Mouse (Mus musculus) heart, adult 18-20 months (tissue): ENCODE data around the gene Olfr183. TPM values are rescaled to one million over a fixed set of nuclear protein-coding genes. Genes with fewer than 3 reads are reported as not detected.
"Not testable (repeated sequence)": the region's sequence is repeated elsewhere in the genome, so short reads cannot be mapped to it uniquely, and the experiment has no call there.

ENCODE experiments used
- DNase-seq, 2 experiments: peaks; one replicate each; pipeline ENCODE4 v3.0.0; 2021 to 2022; ENCODE audit warnings: mixed read lengths in 1 of 2
- long read RNA-seq, 2 experiments: library from polyadenylated mRNA; stranded (forward); transcript quantifications; one replicate each; pipeline ENCODE4 v2.0.0; 2021
- total RNA-seq, 2 experiments: library from RNA; stranded (reverse); gene quantifications; 2 replicates each; pipeline ENCODE4 v1.2.3; 2021

Olfr183 gene
- not detected for total RNA-seq
- long read RNA-seq, experiment 1, result 0 reads
- long read RNA-seq, experiment 2, result 0 reads

DNA sequence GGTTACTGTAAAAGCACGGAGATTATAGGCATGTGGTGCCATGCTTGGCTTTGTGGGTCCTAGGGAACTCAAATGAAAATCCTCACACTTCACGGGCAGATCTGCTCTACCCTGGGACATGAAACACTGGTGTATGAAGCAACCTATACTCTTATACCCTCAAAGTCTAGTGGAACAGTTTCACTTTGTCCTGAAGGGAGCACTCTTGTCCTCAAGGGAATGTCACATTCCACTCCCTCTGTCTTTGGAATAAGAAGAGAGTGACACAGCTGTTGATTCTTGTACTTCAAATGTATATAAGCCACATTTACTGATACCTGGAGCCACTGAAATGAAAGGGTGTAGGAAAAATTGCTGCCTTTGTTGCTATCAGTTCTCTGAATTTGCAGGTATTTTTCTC, at the start of gene Olfr183:
Gene Olfr183, plus strand, starts transcription at position 301 of the 400 bp plus-strand sequence.
- DNase-seq, result no peak

GRCm38 (mm10) chr16:59007146-59007545, 12.0 kb downstream of the Olfr183 start:
- no peak for DNase-seq

DNA sequence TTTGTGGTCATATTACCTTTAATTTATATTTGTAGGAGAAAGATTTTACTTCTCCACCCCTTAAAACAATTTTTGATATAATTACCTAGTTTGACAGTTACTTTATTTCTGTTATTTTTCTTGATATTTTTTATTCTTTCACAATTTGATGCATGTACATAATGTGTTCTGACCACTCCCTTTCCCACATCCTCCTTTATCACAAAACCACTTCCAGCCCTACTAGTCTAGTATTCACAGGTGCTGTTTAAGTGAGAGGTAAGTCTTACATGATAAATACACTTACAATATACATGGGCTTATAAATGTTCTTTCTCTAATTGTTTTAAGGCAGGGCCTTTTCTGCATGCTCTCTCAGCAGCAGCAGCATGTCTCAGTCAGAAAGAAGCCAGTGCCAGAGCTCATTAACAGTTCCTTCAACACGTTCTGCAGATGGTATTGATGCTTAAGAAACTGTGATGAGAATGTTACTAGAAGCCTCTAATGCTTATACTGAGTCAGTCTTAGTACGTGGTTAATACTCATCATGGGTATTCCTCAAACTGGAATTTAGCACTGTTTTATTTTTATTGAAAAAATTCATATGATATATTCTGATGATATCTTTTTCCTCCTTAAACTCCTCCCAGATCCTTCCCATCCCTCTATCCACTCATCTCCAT, 18.3 kb downstream of the Olfr183 start:
- DNase-seq, result no peak

DNA sequence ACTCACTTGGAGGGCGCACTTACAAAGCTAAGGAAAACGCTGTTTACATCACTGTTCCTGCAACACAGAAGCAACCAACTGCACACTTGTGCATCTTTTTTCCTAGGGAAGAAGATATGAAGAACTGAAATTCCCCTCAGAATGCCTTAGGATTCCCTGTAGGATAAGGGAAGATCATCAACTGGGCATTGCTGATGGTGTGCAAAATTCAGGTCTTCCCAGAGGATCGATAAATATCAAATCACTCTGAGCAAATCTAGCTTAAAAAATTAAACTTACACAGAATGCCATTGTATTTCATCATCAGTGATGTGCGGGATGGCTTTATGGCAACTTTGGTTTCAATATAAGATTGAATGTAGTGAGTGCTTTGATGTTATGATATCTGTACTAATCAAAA, 35.0 kb downstream of the Olfr183 start, which contains the start of gene Olfr186:
Gene Olfr186, minus strand, starts transcription at position 101 of the 400 bp plus-strand sequence.
- DNase-seq, result no peak

GRCm38 (mm10) chr16:59039710-59040109, 44.6 kb downstream of the Olfr183 start, which contains the start of gene Olfr187:
TSS of gene Olfr187 (minus strand) at chr16:59039767.
- no peak for DNase-seq

DNA sequence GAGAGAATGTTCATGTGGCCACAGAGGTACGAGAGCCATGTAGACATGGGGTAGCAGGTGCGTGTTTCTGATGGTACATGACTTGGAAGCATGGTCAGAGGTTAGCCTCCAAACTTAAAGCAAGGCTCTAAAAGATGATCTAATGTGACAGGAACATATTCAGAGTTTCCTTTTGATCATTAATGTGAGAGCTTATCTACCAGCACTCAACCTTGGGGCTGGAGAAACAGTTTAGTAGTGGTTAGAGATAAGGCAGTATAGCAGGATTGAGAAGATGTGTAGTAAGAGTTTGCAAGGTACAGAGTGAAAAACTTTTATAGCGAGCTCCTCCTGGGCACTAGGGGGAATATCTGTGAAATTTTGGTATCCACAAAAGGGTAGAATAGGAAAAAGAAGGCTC, 50.7 kb downstream of the Olfr183 start:
- DNase-seq, result no peak

DNA sequence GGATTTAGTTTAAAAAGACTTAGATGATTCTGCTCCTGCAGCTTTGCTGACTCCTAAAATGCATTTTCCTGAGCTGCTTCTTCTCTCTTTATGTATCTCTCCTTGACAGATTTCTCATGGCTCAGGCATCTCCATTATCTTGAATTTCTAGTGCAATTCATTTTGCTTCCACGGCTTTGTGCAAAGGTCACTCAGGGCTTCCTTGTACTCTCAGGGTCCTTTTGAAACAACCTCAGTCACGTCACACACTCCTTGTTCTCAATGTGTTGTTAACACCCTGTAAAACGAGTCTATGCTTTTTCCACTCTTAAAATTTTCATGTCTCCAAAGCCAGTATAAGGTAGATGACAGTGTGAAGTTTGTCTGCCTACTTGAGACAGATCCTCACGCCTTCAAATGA, 52.4 kb downstream of the Olfr183 start:
- no peak for DNase-seq

DNA sequence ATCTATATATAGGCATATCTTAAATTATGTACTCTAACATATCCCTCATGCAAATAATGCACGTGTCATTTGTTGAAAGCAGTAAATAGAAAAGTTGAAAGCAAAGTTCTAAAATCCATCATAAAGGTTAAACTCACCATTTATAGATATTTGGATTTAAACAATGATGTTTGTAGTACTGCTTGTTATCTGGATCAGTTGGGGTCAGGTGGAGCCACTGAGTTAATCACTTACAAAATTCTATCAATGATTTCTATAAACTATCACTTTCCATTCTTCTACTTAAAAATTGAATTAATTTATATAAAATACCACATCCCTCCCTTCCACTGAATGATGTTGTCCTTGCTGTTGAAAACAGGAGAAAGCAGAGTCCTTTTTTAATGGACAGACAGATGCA, 53.7 kb downstream of the Olfr183 start:
- DNase-seq, result no peak

GRCm38 (mm10) chr16:59049286-59049685, 54.1 kb downstream of the Olfr183 start:
- not testable (repeated sequence) for DNase-seq

Other genes starting within 250 kb of the Olfr183 start
- gene Olfr172, start 232.2 kb upstream of the Olfr183 start, total RNA-seq, result not detected
- not detected for gene Olfr173, start 195.1 kb upstream of the Olfr183 start, total RNA-seq
- gene Olfr175-ps1, start 168.6 kb upstream of the Olfr183 start, total RNA-seq, result not detected
- not detected for gene Olfr177, start 120.6 kb upstream of the Olfr183 start, total RNA-seq
- not detected for gene Olfr178, start 103.3 kb upstream of the Olfr183 start, total RNA-seq
- gene Olfr181, start 66.6 kb upstream of the Olfr183 start, total RNA-seq, result not detected
- gene Olfr180, start 66.0 kb upstream of the Olfr183 start, total RNA-seq, result not detected
- gene Olfr186, start 34.9 kb downstream of the Olfr183 start, total RNA-seq, result not detected
- gene Olfr187, start 44.4 kb downstream of the Olfr183 start, total RNA-seq, result not detected
- not detected for gene Olfr190, start 82.6 kb downstream of the Olfr183 start, total RNA-seq
- not detected for gene Olfr191, start 94.5 kb downstream of the Olfr183 start, total RNA-seq
- not detected for gene Olfr193, start 116.5 kb downstream of the Olfr183 start, total RNA-seq
- gene Olfr194, start 125.7 kb downstream of the Olfr183 start, total RNA-seq, result not detected
- not detected for gene Olfr195, start 151.7 kb downstream of the Olfr183 start, total RNA-seq
- not detected for gene Olfr196, start 175.1 kb downstream of the Olfr183 start, total RNA-seq
- not detected for gene Olfr198, start 208.2 kb downstream of the Olfr183 start, total RNA-seq
- gene Olfr199, start 224.4 kb downstream of the Olfr183 start, total RNA-seq, result not detected